Mouse (Mus musculus): ENCODE data around the gene Tvp23b. TPM values are rescaled to one million over a fixed set of nuclear protein-coding genes. Genes with fewer than 3 reads are reported as not detected.

The Tvp23b gene
- polyA plus RNA-seq, 1 experiment from 2014 or later = 43.7 TPM

DNA sequence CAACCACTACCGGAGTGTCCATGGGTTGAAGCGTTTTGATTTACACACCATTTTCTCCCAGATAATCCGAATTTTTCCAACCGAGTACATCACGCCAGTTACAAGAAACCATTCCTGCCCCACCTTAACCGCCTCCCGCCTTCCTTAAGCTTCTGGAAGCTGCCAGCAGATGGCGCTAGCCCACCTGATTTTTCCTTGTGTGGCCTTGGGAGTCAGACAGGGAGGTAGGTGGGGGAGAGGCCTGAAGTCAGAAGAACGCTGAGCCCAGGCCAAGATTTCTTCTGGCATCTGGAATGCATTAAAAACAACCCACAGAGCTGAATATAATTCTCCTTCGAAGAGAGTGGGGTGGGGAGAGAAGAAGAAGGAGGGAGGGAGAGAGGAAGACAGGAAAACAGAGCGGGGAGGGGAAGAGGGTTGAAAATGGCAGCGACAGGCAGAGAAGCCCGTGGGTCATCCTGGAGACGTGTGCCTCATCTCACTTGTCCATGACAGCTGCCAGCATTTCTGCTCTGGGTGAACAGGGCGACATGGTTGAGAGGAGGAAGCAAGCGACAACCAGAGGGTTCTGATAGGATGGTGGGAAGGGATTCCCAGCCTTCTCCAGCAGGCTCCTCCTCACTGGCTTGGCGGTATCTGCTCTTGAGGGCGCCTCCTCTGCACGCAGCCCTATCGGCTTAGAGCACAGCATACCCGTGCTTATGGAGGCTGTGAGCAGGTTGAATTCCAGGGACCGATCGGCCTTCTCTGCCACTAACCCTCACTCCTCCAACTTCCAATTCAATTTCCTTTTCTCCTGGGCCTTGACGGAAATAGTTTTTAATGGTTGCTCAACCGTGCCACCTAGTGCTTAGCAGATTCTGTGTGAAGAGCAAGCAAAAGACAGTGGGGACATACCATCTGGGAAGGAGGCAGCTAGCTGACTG lies 42.1 kb downstream of the Tvp23b start:
- Histone ChIP-seq H3K27me3 (ENCODE audit: control insufficient read depth, insufficient read depth, low read length) (no peaks in the 10 kb centered on the region), H3K4me2 (ENCODE audit: low read depth, severe bottlenecking) (peak overlapping the region; percentile 49), H3K9ac (ENCODE audit: low read length) (peak overlapping the region; percentile 24), H3K9me3 (ENCODE audit: control insufficient read depth, low read length) (no peaks in the 10 kb centered on the region), H3K36me3 (ENCODE audit: control insufficient read depth, insufficient read depth, low read length) (no peaks in the 10 kb centered on the region), H3K4me3 (ENCODE audit: low read depth, low read length) (peak overlapping the region; percentile 19), H3K4me1 (ENCODE audit: control insufficient read depth, insufficient read depth, low read length) (peaks cover 6% of the 10 kb centered on the region; the same call in 1 of the 2 replicates), H3K27ac (replicated peaks; ENCODE audit: low read depth, low read length) (peak overlapping the region; percentile 81)
- 16% methylated on average over 25 of the region's 25 CpGs for WGBS
- peak; percentile 90 for ATAC-seq (ENCODE audit: insufficient number of reproducible peaks, low FRiP score, low TSS enrichment, low read depth)
- DNase-seq (ENCODE audit: low spot score) = peak; percentile 99

DNA sequence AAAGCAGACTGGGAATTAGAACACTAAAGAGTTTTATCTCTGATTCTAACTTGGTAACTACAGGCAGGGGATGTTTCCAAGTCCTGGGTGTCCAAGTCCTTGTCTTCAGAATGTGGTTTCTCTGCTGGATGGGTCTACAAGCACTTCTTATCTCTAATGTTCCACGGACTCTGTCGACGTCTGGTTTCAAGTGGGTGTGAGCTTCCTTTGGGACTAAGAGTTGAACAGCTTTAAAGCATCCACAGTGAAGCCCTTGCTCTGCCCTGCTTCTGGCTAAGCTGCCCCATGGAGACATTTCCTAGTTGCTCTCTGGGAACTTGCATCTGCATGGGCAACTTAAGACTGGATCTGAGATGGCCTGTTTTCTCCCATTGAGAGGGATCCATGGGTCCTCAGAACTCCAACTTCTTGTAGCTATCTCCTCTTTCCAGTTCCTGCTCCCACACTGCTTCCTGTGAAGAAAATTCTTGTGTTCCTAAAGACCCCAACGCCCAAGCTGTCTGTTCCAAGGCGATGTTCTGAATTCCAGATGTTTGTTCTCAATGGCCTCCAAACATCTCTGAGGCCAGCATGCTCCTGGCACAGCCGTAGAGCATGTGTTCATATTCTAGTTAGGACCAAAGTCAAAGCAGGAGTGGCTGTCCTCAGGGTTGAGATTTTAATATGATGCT lies 45.0 kb downstream of the Tvp23b start:
- H3K4me1 ChIP-seq (ENCODE audit: control insufficient read depth, insufficient read depth, low read length) = peaks cover 6% of the 10 kb centered on the region; the same call in 1 of the 2 replicates
- WGBS = 88% methylated on average over 6 of the region's 6 CpGs
- H3K4me3 ChIP-seq (ENCODE audit: low read depth, low read length) = no peak overlapping the region
- H3K36me3 ChIP-seq (ENCODE audit: control insufficient read depth, insufficient read depth, low read length) = no peaks in the 10 kb centered on the region
- no peaks in the 10 kb centered on the region for H3K27me3 ChIP-seq (ENCODE audit: control insufficient read depth, insufficient read depth, low read length)
- no peaks in the 10 kb centered on the region for H3K9me3 ChIP-seq (ENCODE audit: control insufficient read depth, low read length)
- DNase-seq (ENCODE audit: low spot score) = no peak
- no peak for ATAC-seq (ENCODE audit: insufficient number of reproducible peaks, low FRiP score, low TSS enrichment, low read depth)
- no peak overlapping the region for H3K4me2 ChIP-seq (ENCODE audit: low read depth, severe bottlenecking)
- no peak overlapping the region for H3K9ac ChIP-seq (ENCODE audit: low read length)
- no peak overlapping the region for H3K27ac ChIP-seq (replicated peaks; ENCODE audit: low read depth, low read length)

DNA sequence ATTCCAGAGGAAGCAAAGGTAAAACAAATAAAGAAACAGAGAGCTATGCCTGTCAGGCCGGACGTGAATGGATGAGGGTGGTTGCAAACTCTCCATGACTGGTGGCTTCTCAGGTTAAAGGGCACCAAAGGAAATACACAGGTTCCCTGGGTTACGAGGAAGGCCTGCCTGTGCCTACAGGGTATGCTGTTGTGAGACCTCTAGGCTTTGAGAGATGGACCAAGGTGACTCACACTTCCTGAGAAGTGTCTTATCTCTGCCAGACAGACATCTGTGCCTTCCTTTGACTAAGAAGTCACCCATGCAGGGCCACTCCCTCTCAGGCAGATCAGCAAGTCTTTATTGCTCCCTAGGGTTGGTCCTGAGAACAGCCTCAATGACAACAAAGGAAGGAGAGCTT lies 50.5 kb downstream of the Tvp23b start:
- Histone ChIP-seq H3K4me3 (ENCODE audit: low read depth, low read length) (no peak overlapping the region), H3K36me3 (ENCODE audit: control insufficient read depth, insufficient read depth, low read length) (no peaks in the 10 kb centered on the region), H3K27ac (replicated peaks; ENCODE audit: low read depth, low read length) (no peak overlapping the region), H3K9me3 (ENCODE audit: control insufficient read depth, low read length) (no peaks in the 10 kb centered on the region), H3K4me2 (ENCODE audit: low read depth, severe bottlenecking) (no peak overlapping the region), H3K9ac (ENCODE audit: low read length) (no peak overlapping the region), H3K27me3 (ENCODE audit: control insufficient read depth, insufficient read depth, low read length) (no peaks in the 10 kb centered on the region), H3K4me1 (ENCODE audit: control insufficient read depth, insufficient read depth, low read length) (no peaks in the 10 kb centered on the region)
- ATAC-seq (ENCODE audit: insufficient number of reproducible peaks, low FRiP score, low TSS enrichment, low read depth) = no peak
- DNase-seq (ENCODE audit: low spot score) = no peak
- WGBS = 36% methylated on average over 3 of the region's 3 CpGs

DNA sequence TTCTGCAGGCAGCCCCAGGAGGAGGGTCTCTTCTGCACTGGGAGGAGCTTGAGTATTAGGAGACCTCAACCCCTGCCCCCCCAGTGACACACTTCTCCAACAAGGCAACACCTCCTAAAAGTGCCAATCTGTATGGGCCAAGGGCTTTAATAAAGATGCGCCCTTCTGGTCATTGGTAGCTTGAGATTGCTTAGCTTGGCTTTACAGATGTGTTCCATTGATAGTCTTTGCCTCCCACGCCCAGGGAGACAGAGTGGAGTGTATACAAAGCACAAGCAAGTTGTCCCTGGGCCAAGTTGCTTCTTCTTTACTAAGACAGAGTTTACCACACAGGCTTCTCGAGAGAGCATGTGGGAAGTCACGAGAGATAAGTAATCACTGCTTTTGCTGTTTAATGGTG lies 51.3 kb downstream of the Tvp23b start:
- Histone ChIP-seq H3K27ac (replicated peaks; ENCODE audit: low read depth, low read length) (no peak overlapping the region), H3K9me3 (ENCODE audit: control insufficient read depth, low read length) (no peaks in the 10 kb centered on the region), H3K4me1 (ENCODE audit: control insufficient read depth, insufficient read depth, low read length) (no peaks in the 10 kb centered on the region), H3K4me2 (ENCODE audit: low read depth, severe bottlenecking) (no peak overlapping the region), H3K36me3 (ENCODE audit: control insufficient read depth, insufficient read depth, low read length) (no peaks in the 10 kb centered on the region), H3K27me3 (ENCODE audit: control insufficient read depth, insufficient read depth, low read length) (no peaks in the 10 kb centered on the region), H3K4me3 (ENCODE audit: low read depth, low read length) (no peak overlapping the region), H3K9ac (ENCODE audit: low read length) (no peak overlapping the region)
- ATAC-seq (ENCODE audit: insufficient number of reproducible peaks, low FRiP score, low TSS enrichment, low read depth) (no peak), DNase-seq (ENCODE audit: low spot score) (no peak)
- WGBS = 84% methylated on average over 4 of the region's 4 CpGs

GRCm38 (mm10) chr11:62931141-62931540 lies 51.9 kb downstream of the Tvp23b start:
- 78% methylated on average over 5 of the region's 5 CpGs for WGBS
- no peaks in the 10 kb centered on the region for H3K9me3 ChIP-seq (ENCODE audit: control insufficient read depth, low read length)
- H3K4me1 ChIP-seq (ENCODE audit: control insufficient read depth, insufficient read depth, low read length) = no peaks in the 10 kb centered on the region
- H3K27ac ChIP-seq (replicated peaks; ENCODE audit: low read depth, low read length) = no peak overlapping the region
- no peak for ATAC-seq (ENCODE audit: insufficient number of reproducible peaks, low FRiP score, low TSS enrichment, low read depth)
- no peak overlapping the region for H3K4me3 ChIP-seq (ENCODE audit: low read depth, low read length)
- no peaks in the 10 kb centered on the region for H3K36me3 ChIP-seq (ENCODE audit: control insufficient read depth, insufficient read depth, low read length)
- no peak overlapping the region for H3K4me2 ChIP-seq (ENCODE audit: low read depth, severe bottlenecking)
- no peaks in the 10 kb centered on the region for H3K27me3 ChIP-seq (ENCODE audit: control insufficient read depth, insufficient read depth, low read length)
- H3K9ac ChIP-seq (ENCODE audit: low read length) = no peak overlapping the region
- DNase-seq (ENCODE audit: low spot score) = no peak

GRCm38 (mm10) chr11:62933099-62933498 lies 53.8 kb downstream of the Tvp23b start:
- 91% methylated on average over 9 of the region's 9 CpGs for WGBS
- H3K27ac ChIP-seq (replicated peaks; ENCODE audit: low read depth, low read length) = no peak overlapping the region
- no peaks in the 10 kb centered on the region for H3K9me3 ChIP-seq (ENCODE audit: control insufficient read depth, low read length)
- no peak overlapping the region for H3K9ac ChIP-seq (ENCODE audit: low read length)
- H3K4me2 ChIP-seq (ENCODE audit: low read depth, severe bottlenecking) = no peak overlapping the region
- H3K27me3 ChIP-seq (ENCODE audit: control insufficient read depth, insufficient read depth, low read length) = no peaks in the 10 kb centered on the region
- DNase-seq (ENCODE audit: low spot score) = no peak
- no peaks in the 10 kb centered on the region for H3K36me3 ChIP-seq (ENCODE audit: control insufficient read depth, insufficient read depth, low read length)
- ATAC-seq (ENCODE audit: insufficient number of reproducible peaks, low FRiP score, low TSS enrichment, low read depth) = no peak
- H3K4me1 ChIP-seq (ENCODE audit: control insufficient read depth, insufficient read depth, low read length) = no peaks in the 10 kb centered on the region
- no peak overlapping the region for H3K4me3 ChIP-seq (ENCODE audit: low read depth, low read length)

GRCm38 (mm10) chr11:62934795-62935514 lies 55.7 kb downstream of the Tvp23b start:
- 85% methylated on average over 11 of the region's 11 CpGs for WGBS
- Histone ChIP-seq H3K4me3 (ENCODE audit: low read depth, low read length) (no peak overlapping the region), H3K4me2 (ENCODE audit: low read depth, severe bottlenecking) (no peak overlapping the region), H3K27ac (replicated peaks; ENCODE audit: low read depth, low read length) (no peak overlapping the region), H3K27me3 (ENCODE audit: control insufficient read depth, insufficient read depth, low read length) (no peaks in the 10 kb centered on the region), H3K4me1 (ENCODE audit: control insufficient read depth, insufficient read depth, low read length) (no peaks in the 10 kb centered on the region), H3K36me3 (ENCODE audit: control insufficient read depth, insufficient read depth, low read length) (no peaks in the 10 kb centered on the region), H3K9ac (ENCODE audit: low read length) (no peak overlapping the region), H3K9me3 (ENCODE audit: control insufficient read depth, low read length) (no peaks in the 10 kb centered on the region)
- no peak for ATAC-seq (ENCODE audit: insufficient number of reproducible peaks, low FRiP score, low TSS enrichment, low read depth)
- no peak for DNase-seq (ENCODE audit: low spot score)

DNA sequence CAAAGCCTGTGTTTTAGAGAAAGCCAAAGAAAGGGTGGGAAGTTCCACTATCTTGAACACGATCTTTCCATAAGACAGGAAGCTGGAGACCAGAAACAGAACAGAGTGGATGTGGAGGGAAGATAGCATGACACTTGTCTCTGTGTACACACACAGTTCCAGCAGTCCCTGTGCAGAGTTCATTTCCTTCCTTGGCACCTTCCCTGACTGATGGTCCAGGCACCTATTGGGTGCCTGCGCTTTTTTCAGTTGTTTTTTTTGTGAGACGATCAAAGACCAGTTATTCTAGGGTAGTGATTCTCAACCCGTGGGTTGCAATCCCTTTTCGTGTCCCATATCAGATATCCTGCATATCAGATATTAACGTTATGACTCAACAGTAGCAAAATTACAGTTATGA lies 58.7 kb downstream of the Tvp23b start:
- H3K4me3 ChIP-seq (ENCODE audit: low read depth, low read length) = no peak overlapping the region
- no peak overlapping the region for H3K27ac ChIP-seq (replicated peaks; ENCODE audit: low read depth, low read length)
- H3K4me1 ChIP-seq (ENCODE audit: control insufficient read depth, insufficient read depth, low read length) = no peaks in the 10 kb centered on the region
- WGBS = 88% methylated on average over 6 of the region's 6 CpGs
- H3K4me2 ChIP-seq (ENCODE audit: low read depth, severe bottlenecking) = no peak overlapping the region
- DNase-seq (ENCODE audit: low spot score) = no peak
- H3K9ac ChIP-seq (ENCODE audit: low read length) = no peak overlapping the region
- no peak for ATAC-seq (ENCODE audit: insufficient number of reproducible peaks, low FRiP score, low TSS enrichment, low read depth)
- no peaks in the 10 kb centered on the region for H3K9me3 ChIP-seq (ENCODE audit: control insufficient read depth, low read length)
- no peaks in the 10 kb centered on the region for H3K36me3 ChIP-seq (ENCODE audit: control insufficient read depth, insufficient read depth, low read length)
- no peaks in the 10 kb centered on the region for H3K27me3 ChIP-seq (ENCODE audit: control insufficient read depth, insufficient read depth, low read length)
